Comparison of ENCODE assay signal across 8 mouse cellular contexts in the genomic region with DNA sequence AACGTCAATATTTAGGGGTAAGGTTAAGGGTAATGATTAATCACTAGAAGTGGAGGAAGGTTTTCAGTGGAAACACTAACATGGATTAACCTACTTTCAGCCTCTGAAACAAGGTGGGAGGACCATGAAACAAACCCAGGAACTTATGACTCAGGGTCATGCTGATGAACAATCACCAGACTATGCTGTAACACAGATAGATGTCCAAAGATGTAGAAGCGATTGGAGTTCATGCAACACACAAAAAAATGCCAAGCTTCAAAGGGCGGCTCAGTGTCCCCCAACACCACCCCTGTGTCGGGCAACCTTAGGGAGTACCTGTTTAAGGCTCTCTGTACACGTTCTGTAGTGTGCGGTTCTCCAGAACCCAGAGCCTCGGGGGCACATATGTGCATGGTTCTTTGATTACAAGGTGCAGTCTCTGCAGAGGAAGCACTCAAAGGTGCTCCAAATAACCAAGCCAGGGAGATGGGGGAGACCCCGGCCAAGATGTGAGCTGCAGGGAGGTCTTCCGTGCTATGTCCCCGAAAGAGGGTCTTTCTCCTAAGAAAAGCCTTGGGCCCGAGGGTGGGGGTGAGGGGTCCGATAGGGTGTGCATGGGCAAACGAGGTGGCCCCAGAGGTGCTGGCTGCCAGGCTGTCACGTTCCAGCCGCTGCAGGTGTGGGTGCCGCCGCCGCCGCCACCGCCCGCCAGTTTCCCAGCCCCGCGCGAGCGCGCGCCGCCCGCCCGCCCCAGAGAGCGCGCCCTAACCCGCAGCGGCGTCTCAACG. TPM values are rescaled to one million over a fixed set of nuclear protein-coding genes. Genes with fewer than 3 reads are reported as not detected.
DNase-seq lines count a peak whose midpoint lies in the region; ATAC-seq and TF ChIP-seq lines count a peak whose summit lies in the region.

No protein-coding gene starts in this region.

- WGBS in lung, embryonic 16.5 days: 5% methylated on average over 25 of the region's 36 CpGs
- 7% methylated on average over 33 of the region's 36 CpGs for WGBS in forebrain, embryonic 16.5 days
- WGBS in limb, embryonic 13.5 days: 11% methylated on average over 32 of the region's 36 CpGs
- 2% methylated on average over 36 of the region's 36 CpGs for WGBS in small intestine, adult 2 months

- no peaks in the 10 kb centered on the region for H3K9me3 ChIP-seq in lung, embryonic 16.5 days (ENCODE audit: control insufficient read depth, low read length)
- H3K9me3 ChIP-seq in forebrain, embryonic 16.5 days (ENCODE audit: control insufficient read depth, low read length): no peaks in the 10 kb centered on the region
- H3K9me3 ChIP-seq in limb, embryonic 13.5 days: no peaks in the 10 kb centered on the region

- peak overlapping the region; percentile 96 for H3K27ac ChIP-seq in lung, embryonic 16.5 days (ENCODE audit: low read length)
- peak overlapping the region; percentile 99 for H3K27ac ChIP-seq in forebrain, embryonic 16.5 days (ENCODE audit: low read length)
- peak overlapping the region; percentile 91 for H3K27ac ChIP-seq in limb, embryonic 13.5 days
- no peak overlapping the region for H3K27ac ChIP-seq in small intestine, adult 2 months (ENCODE audit: insufficient read depth, low read depth, low read length)

- peak overlapping the region; percentile 89 for H3K4me2 ChIP-seq in lung, embryonic 16.5 days (ENCODE audit: low read depth, low read length)
- peak overlapping the region; percentile 91 for H3K4me2 ChIP-seq in forebrain, embryonic 16.5 days (ENCODE audit: low read length)
- peak overlapping the region; percentile 91 for H3K4me2 ChIP-seq in limb, embryonic 13.5 days (replicated peaks)

- H3K9ac ChIP-seq in lung, embryonic 16.5 days (ENCODE audit: low read length): peak overlapping the region; percentile 90
- H3K9ac ChIP-seq in forebrain, embryonic 16.5 days (replicated peaks; ENCODE audit: low read depth, low read length): peak overlapping the region; percentile 95
- peak overlapping the region; percentile 91 for H3K9ac ChIP-seq in limb, embryonic 13.5 days

- DNase-seq in lung, adult 18-20 months: no peak
- DNase-seq in adrenal gland, adult 8-10 months: peak; percentile 31
- no peak for DNase-seq in thymus, postnatal 25 days
- DNase-seq in layer of hippocampus, adult 9-10 months (ENCODE audit: low spot score): no peak

- H3K36me3 ChIP-seq in lung, embryonic 16.5 days (ENCODE audit: control insufficient read depth, insufficient read depth, low read length): no peaks in the 10 kb centered on the region; the same call in 1 of the 2 replicates
- H3K36me3 ChIP-seq in forebrain, embryonic 16.5 days (ENCODE audit: control insufficient read depth, insufficient read depth): peaks cover 2% of the 10 kb centered on the region; the same call in 1 of the 2 replicates
- peaks cover 3% of the 10 kb centered on the region for H3K36me3 ChIP-seq in limb, embryonic 13.5 days
- H3K36me3 ChIP-seq in small intestine, adult 2 months (ENCODE audit: control insufficient read depth, insufficient read depth, low read length): peaks cover 2% of the 10 kb centered on the region; the same call in 1 of the 2 replicates

- peaks cover 8% of the 10 kb centered on the region; the same call in 1 of the 2 replicates for H3K4me1 ChIP-seq in lung, embryonic 16.5 days (replicated peaks; ENCODE audit: control insufficient read depth, insufficient read depth, low read length)
- peaks cover 16% of the 10 kb centered on the region for H3K4me1 ChIP-seq in forebrain, embryonic 16.5 days (replicated peaks; ENCODE audit: control insufficient read depth, insufficient read depth, low read length)
- peaks cover 22% of the 10 kb centered on the region for H3K4me1 ChIP-seq in limb, embryonic 13.5 days
- peaks cover 2% of the 10 kb centered on the region for H3K4me1 ChIP-seq in small intestine, adult 2 months (ENCODE audit: control insufficient read depth, insufficient read depth, insufficient read length, low read length)

- TF ChIP-seq POLR2A in small intestine, adult 2 months (IDR thresholded peaks at IDR 0.05; ENCODE audit: low read depth, low read length): no peak

- H3K4me3 ChIP-seq in lung, embryonic 16.5 days (ENCODE audit: low read length): peak overlapping the region; percentile 79
- peak overlapping the region; percentile 93 for H3K4me3 ChIP-seq in forebrain, embryonic 16.5 days (replicated peaks; ENCODE audit: low read length)
- peak overlapping the region; percentile 84 for H3K4me3 ChIP-seq in limb, embryonic 13.5 days
- H3K4me3 ChIP-seq in small intestine, adult 2 months (ENCODE audit: low read depth, low read length): peak overlapping the region; percentile 94

- no peak; the same call in 1 of the 2 replicates for ATAC-seq in lung, embryonic 16.5 days (ENCODE audit: low read depth)
- peak; percentile 28 for ATAC-seq in forebrain, embryonic 16.5 days
- no peak for ATAC-seq in limb, embryonic 13.5 days (ENCODE audit: low FRiP score, low read depth)

- no peaks in the 10 kb centered on the region for H3K27me3 ChIP-seq in lung, embryonic 16.5 days (ENCODE audit: control insufficient read depth, insufficient read depth, low read depth, low read length)
- no peaks in the 10 kb centered on the region for H3K27me3 ChIP-seq in forebrain, embryonic 16.5 days (replicated peaks; ENCODE audit: control insufficient read depth, insufficient read depth, low read length)
- H3K27me3 ChIP-seq in limb, embryonic 13.5 days: no peaks in the 10 kb centered on the region
- no peaks in the 10 kb centered on the region for H3K27me3 ChIP-seq in small intestine, adult 2 months (ENCODE audit: control insufficient read depth, insufficient read depth, low read length)

- no peak for TF ChIP-seq CTCF in small intestine, adult 2 months (IDR thresholded peaks at IDR 0.05; ENCODE audit: extremely low read depth, insufficient read length, insufficient replicate concordance, low read depth, low read length)

RNA-seq across cellular contexts. Expression of gene C2cd2, which starts 0.8 kb away (rescaled TPM):
- polyA plus RNA-seq in lung, embryonic 16.5 days (2015; fragmentation: Nextera tagmentation; extraction: Ambion mirVana): 15.4 and 17.5 TPM in 2 replicates
- total RNA-seq in adrenal gland, adult 8-10 months (2022): 10 to 100 TPM; 15.2 to 23.5 (median 20.8) TPM
- 11.2 and 12.7 TPM in 2 replicates for polyA plus RNA-seq in forebrain, embryonic 16.5 days (2015; fragmentation: Nextera tagmentation; extraction: Ambion mirVana)
- polyA plus RNA-seq in limb, embryonic 13.5 days (2015; fragmentation: Nextera tagmentation; extraction: Ambion mirVana): 12.4 and 15.3 TPM in 2 replicates
- polyA plus RNA-seq in small intestine, adult 2 months (2012; rRNA removed): 5.1 and 7.9 TPM in 2 replicates

RNA-seq across cellular contexts. Expression of gene Zbtb21, which starts 0.9 kb away (rescaled TPM):
- polyA plus RNA-seq in lung, embryonic 16.5 days (2015; fragmentation: Nextera tagmentation; extraction: Ambion mirVana): 12.0 and 13.6 TPM in 2 replicates
- 10 to 100 TPM; 28.3 to 48.0 (median 36.4) TPM for total RNA-seq in adrenal gland, adult 8-10 months (2022)
- 13.0 and 13.7 TPM in 2 replicates for polyA plus RNA-seq in forebrain, embryonic 16.5 days (2015; fragmentation: Nextera tagmentation; extraction: Ambion mirVana)
- polyA plus RNA-seq in limb, embryonic 13.5 days (2015; fragmentation: Nextera tagmentation; extraction: Ambion mirVana): 13.1 and 15.6 TPM in 2 replicates
- 7.8 and 10.0 TPM in 2 replicates for polyA plus RNA-seq in small intestine, adult 2 months (2012; rRNA removed)

RNA-seq across cellular contexts. Expression of gene B230307C23Rik, which starts 35.5 kb away (rescaled TPM):
- polyA plus RNA-seq in lung, embryonic 16.5 days (2015; fragmentation: Nextera tagmentation; extraction: Ambion mirVana): 19.5 and 20.2 TPM in 2 replicates
- total RNA-seq in adrenal gland, adult 8-10 months (2022): 10 to 100 TPM; 44.5 to 64.9 (median 50.7) TPM
- polyA plus RNA-seq in forebrain, embryonic 16.5 days (2015; fragmentation: Nextera tagmentation; extraction: Ambion mirVana): 21.3 and 23.8 TPM in 2 replicates
- 25.9 and 30.5 TPM in 2 replicates for polyA plus RNA-seq in limb, embryonic 13.5 days (2015; fragmentation: Nextera tagmentation; extraction: Ambion mirVana)
- polyA plus RNA-seq in small intestine, adult 2 months (2012; rRNA removed): 1.6 and 2.3 TPM in 2 replicates
